Mouse (Mus musculus) limb, embryonic 14.5 days (tissue): Measurements from ENCODE around the gene Ctu2. TPM values are rescaled to one million over a fixed set of nuclear protein-coding genes. Genes with fewer than 3 reads are reported as not detected.

Source experiments
- ATAC-seq: fragments of 200-750 bp; cut with Nextera tagmentation; 2 replicates; pipeline ENCODE4 v1.8.0; 2017; ENCODE audit warnings: low read depth, moderate number of reproducible peaks, moderate TSS enrichment; ENCODE audit not compliant: low FRiP score
- DNase-seq: peaks from one replicate; pipeline ENCODE4 v3.0.0-alpha.2; 2015; ENCODE audit warnings: low spot score
- H3K27ac ChIP-seq: fragments of 300-500 bp; sonication (generic); replicated peaks from 2 replicates; pipeline ENCODE4 v1.5.1; 2014; ENCODE audit warnings: low read depth, mild to moderate bottlenecking, low read length, moderate library complexity, mixed read lengths
- H3K27me3 ChIP-seq: fragments of 300-500 bp; sonication (generic); 2 replicates; pipeline ENCODE4 v1.6.1; 2014; ENCODE audit warnings: low read length, mixed read lengths; ENCODE audit not compliant: control insufficient read depth, insufficient read depth
- H3K36me3 ChIP-seq: fragments of 300-500 bp; sonication (generic); 2 replicates; pipeline ENCODE4 v1.6.1; 2014; ENCODE audit warnings: mild to moderate bottlenecking, low read length, moderate library complexity, mixed read lengths; ENCODE audit not compliant: control insufficient read depth, insufficient read depth
- H3K4me1 ChIP-seq: fragments of 300-500 bp; sonication (generic); 2 replicates; pipeline ENCODE4 v1.6.1; 2014; ENCODE audit warnings: antibody characterized with exemption, low read length, mixed read lengths; ENCODE audit not compliant: control insufficient read depth, insufficient read depth
- H3K4me2 ChIP-seq: fragments of 300-500 bp; sonication (generic); replicated peaks from 2 replicates; pipeline ENCODE4 v1.6.1; 2014; ENCODE audit warnings: low read depth, mild to moderate bottlenecking, low read length, moderate library complexity; ENCODE audit not compliant: severe bottlenecking
- H3K4me3 ChIP-seq: fragments of 300-500 bp; sonication (generic); replicated peaks from 2 replicates; pipeline ENCODE4 v1.5.1; 2014; ENCODE audit warnings: low read length
- H3K9ac ChIP-seq: fragments of 300-500 bp; sonication (generic); 2 replicates; pipeline ENCODE4 v1.6.1; 2014; ENCODE audit warnings: mild to moderate bottlenecking, low read depth, low read length, moderate library complexity; ENCODE audit not compliant: severe bottlenecking
- H3K9me3 ChIP-seq: fragments of 300-500 bp; sonication (generic); 2 replicates; pipeline ENCODE4 v1.6.1; 2016; ENCODE audit warnings: low read length; ENCODE audit not compliant: control insufficient read depth
- POLR2A ChIP-seq: fragments of 200-500 bp; IDR thresholded peaks from 2 replicates; pipeline ENCODE4 v1.8.0; 2012; ENCODE audit warnings: inconsistent platforms, mild to moderate bottlenecking, moderate library complexity, borderline replicate concordance; ENCODE audit not compliant: insufficient read depth, insufficient read length; ENCODE audit errors: extremely low read depth
- WGBS: fragments of 180-500 bp; shearing (Covaris S2); extraction: QIAGEN DNeasy Blood & Tissue Kit; methylation state at CpG from one replicate; pipeline ENCODE4 v1.1.7; 2014; 5-methylcytosine and 5-hydroxymethylcytosine counted together
- polyA plus RNA-seq, 2 experiments: library from polyadenylated mRNA; depleted of rRNA in 1 of 2; stranded (reverse) in 1 of 2; unstranded in 1 of 2; fragments of >200 nt; fragmentation: Nextera tagmentation in 1 of 2; extraction: Ambion mirVana in 1 of 2; gene quantifications; 2 replicates each; pipeline versions ENCODE4 v1.2.1 to v1.2.3; 2012 to 2014

Ctu2 gene
- polyA plus RNA-seq, 2 experiments: 49.5 to 57.1 TPM

GRCm38 (mm10) chr8:122460524-122461472 is 15.1 kb upstream of the Ctu2 start, which contains the start of gene Snai3:
TSS of gene Snai3 (minus strand) at chr8:122460733.
- Histone ChIP-seq H3K36me3 (peaks cover 5% of the 10 kb centered on the region; the same call in 1 of the 2 replicates), H3K9me3 (no peaks in the 10 kb centered on the region), H3K4me1 (peaks cover 13% of the 10 kb centered on the region), H3K9ac (peak within 1 kb of the TSS; percentile 12; the same call in 1 of the 2 replicates), H3K4me2 (peak within 1 kb of the TSS; percentile 47), H3K4me3 (peak within 1 kb of the TSS; percentile 30), H3K27me3 (peaks cover 31% of the 10 kb centered on the region), H3K27ac (no peak within 1 kb of the TSS)
- peak; percentile 21 for DNase-seq
- ATAC-seq: peak; percentile 78
- 5% methylated on average over 34 of the region's 56 CpGs for WGBS
- no peak for TF ChIP-seq POLR2A

- Histone ChIP-seq H3K27me3 (peaks cover 31% of the 10 kb centered on the region), H3K27ac (no peak overlapping the region), H3K4me2 (no peak overlapping the region), H3K4me3 (no peak overlapping the region), H3K36me3 (peaks cover 14% of the 10 kb centered on the region), H3K4me1 (peaks cover 13% of the 10 kb centered on the region), H3K9me3 (no peaks in the 10 kb centered on the region), H3K9ac (no peak overlapping the region)
- no peak for TF ChIP-seq POLR2A
- DNase-seq (no peak), ATAC-seq (no peak)
- 53% methylated on average over 11 of the region's 11 CpGs for WGBS
Measured at GRCm38 (mm10) chr8:122461473-122462148, 14.3 kb upstream of the Ctu2 start.

DNA sequence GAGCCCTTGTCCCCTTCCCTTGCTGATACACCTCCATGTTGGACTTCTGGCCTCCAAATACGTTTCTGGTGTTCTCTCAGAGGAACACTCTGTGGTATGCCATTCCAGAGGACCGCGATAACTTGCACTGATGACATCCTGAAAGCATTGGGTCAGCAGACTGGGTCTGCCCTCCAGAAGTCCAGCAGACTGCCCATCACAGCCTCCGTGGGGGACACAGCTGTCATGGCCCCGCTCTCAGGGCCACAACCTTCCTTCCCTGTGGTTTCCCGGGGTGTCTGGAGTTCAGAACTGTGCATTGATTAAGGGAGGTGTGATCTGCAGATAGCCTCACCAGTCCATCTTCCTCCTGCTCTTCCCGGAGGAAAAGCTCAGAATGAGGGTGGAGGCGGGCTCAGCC is 13.4 kb upstream of the Ctu2 start:
- H3K27ac ChIP-seq: no peak overlapping the region
- 71% methylated on average over 8 of the region's 8 CpGs for WGBS
- H3K9me3 ChIP-seq: no peaks in the 10 kb centered on the region
- TF ChIP-seq POLR2A: no peak
- ATAC-seq (no peak), DNase-seq (no peak)
- H3K4me2 ChIP-seq: no peak overlapping the region
- no peak overlapping the region for H3K9ac ChIP-seq
- H3K27me3 ChIP-seq: peaks cover 31% of the 10 kb centered on the region
- H3K4me1 ChIP-seq: peaks cover 13% of the 10 kb centered on the region
- peaks cover 22% of the 10 kb centered on the region for H3K36me3 ChIP-seq
- no peak overlapping the region for H3K4me3 ChIP-seq

GRCm38 (mm10) chr8:122463651-122464640 is 12.0 kb upstream of the Ctu2 start:
- H3K4me2 ChIP-seq: no peak overlapping the region
- no peak overlapping the region for H3K4me3 ChIP-seq
- no peak overlapping the region for H3K27ac ChIP-seq
- TF ChIP-seq POLR2A: no peak
- H3K27me3 ChIP-seq: peaks cover 27% of the 10 kb centered on the region
- ATAC-seq (no peak), DNase-seq (no peak)
- no peak overlapping the region for H3K9ac ChIP-seq
- WGBS: 48% methylated on average over 12 of the region's 12 CpGs
- H3K36me3 ChIP-seq: peaks cover 35% of the 10 kb centered on the region
- peaks cover 13% of the 10 kb centered on the region for H3K4me1 ChIP-seq
- no peaks in the 10 kb centered on the region for H3K9me3 ChIP-seq
